Mouse (Mus musculus) forebrain, embryonic 10.5 days (tissue): ENCODE results near the gene Xxylt1. TPM values are rescaled to one million over a fixed set of nuclear protein-coding genes. Genes with fewer than 3 reads are reported as not detected.

Experiments used
- DNase-seq: peaks from one replicate; pipeline ENCODE4 v3.0.0-alpha.2; 2017; ENCODE audit warnings: low spot score; ENCODE audit errors: extremely low spot score
- H3K27ac ChIP-seq: fragments of 300-500 bp; sonication (generic); 2 replicates; pipeline ENCODE4 v1.5.1; 2016; ENCODE audit warnings: mild to moderate bottlenecking
- H3K27me3 ChIP-seq: fragments of 300-500 bp; sonication (generic); 2 replicates; pipeline ENCODE4 v1.6.1; 2016; ENCODE audit warnings: mild to moderate bottlenecking; ENCODE audit not compliant: poor library complexity, severe bottlenecking
- H3K36me3 ChIP-seq: fragments of 300-500 bp; sonication (generic); replicated peaks from 2 replicates; pipeline ENCODE4 v1.6.1; 2016; ENCODE audit warnings: mild to moderate bottlenecking, moderate library complexity
- H3K4me1 ChIP-seq: fragments of 300-500 bp; sonication (generic); 2 replicates; pipeline ENCODE4 v1.6.1; 2016
- H3K4me3 ChIP-seq: fragments of 300-500 bp; sonication (generic); 2 replicates; pipeline ENCODE4 v1.5.1; 2016; ENCODE audit warnings: mild to moderate bottlenecking, moderate library complexity
- H3K9me3 ChIP-seq: fragments of 300-500 bp; sonication (generic); 2 replicates; pipeline ENCODE4 v1.6.1; 2016; ENCODE audit warnings: mild to moderate bottlenecking, moderate library complexity
- WGBS: fragments of 180-500 bp; shearing (Covaris S2); methylation state at CpG from one replicate; pipeline ENCODE4 v1.1.7; 2016; 5-methylcytosine and 5-hydroxymethylcytosine counted together
- polyA plus RNA-seq: library from polyadenylated mRNA; unstranded; fragments of >200 nt; fragmentation: Nextera tagmentation; extraction: Ambion mirVana; gene quantifications from 2 replicates; pipeline ENCODE4 v1.2.1, GENCODE M21; 2016

Xxylt1 gene
- polyA plus RNA-seq = 13.9 and 14.4 TPM in 2 replicates

DNA sequence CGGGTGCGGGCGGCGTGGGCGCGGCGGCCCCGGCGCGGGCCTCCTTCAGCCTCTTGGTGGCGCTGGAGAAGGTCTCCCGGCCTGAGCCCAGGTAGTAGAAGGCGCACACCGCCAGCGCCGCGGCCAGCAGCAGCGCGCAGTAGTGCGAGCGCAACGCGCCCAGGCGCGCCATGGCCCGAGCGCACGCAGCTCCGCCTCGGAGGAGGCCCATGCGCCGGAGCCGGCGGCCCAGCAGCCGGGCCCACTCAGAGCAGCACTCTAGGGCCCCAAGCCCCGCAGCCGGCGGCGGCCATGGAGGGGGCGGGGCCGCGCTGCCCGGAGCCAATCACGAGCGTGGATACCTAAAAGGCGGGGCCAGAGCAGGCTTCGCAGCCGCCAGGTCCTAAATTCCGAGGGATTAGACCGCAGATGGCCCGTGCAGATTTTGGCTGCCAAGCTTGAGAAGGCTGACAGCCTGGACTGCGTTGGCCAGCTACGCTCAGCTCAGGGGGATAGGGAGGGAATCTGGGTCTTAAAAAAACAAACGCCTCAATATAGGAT is at the start of gene Xxylt1:
Xxylt1 (minus strand) TSS at position 308 of the 540 bp plus-strand sequence.
- Histone ChIP-seq H3K27ac (peak within 1 kb of the TSS; percentile 93), H3K4me1 (peaks cover 22% of the 10 kb centered on the region), H3K27me3 (no peaks in the 10 kb centered on the region), H3K4me3 (peak within 1 kb of the TSS; percentile 76), H3K36me3 (peaks cover 9% of the 10 kb centered on the region), H3K9me3 (no peaks in the 10 kb centered on the region)
- DNase-seq = peak; percentile 92
- WGBS = under 1% methylated on average over 54 of the region's 54 CpGs

GRCm38 (mm10) chr16:31128116-31128515 is 46.9 kb upstream of the Xxylt1 start:
- WGBS = 88% methylated on average over 5 of the region's 5 CpGs

DNA sequence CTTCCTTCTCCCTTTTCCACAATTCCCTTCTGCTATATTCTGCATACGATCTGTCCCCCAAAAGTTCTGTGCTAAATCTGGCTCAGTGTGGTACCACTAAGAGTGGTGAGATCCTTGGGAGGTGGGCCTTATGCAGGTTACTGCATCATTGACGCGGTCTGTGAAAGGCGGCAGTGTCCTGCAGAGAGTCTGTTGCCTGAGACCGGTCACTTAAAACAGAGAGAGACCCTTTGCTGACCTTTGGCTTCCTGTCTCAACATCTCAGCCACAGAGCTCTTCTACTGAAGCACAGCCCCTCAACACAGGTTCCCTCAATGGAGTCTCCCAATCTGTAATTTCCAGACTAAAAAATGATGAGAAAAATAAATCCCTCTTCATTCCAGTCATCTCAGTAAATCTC is 43.8 kb upstream of the Xxylt1 start:
- no peak overlapping the region for H3K27ac ChIP-seq
- no peaks in the 10 kb centered on the region for H3K27me3 ChIP-seq
- no peak overlapping the region for H3K4me3 ChIP-seq
- H3K4me1 ChIP-seq = no peaks in the 10 kb centered on the region
- H3K36me3 ChIP-seq = peaks cover 43% of the 10 kb centered on the region
- H3K9me3 ChIP-seq = no peaks in the 10 kb centered on the region
- WGBS = 72% methylated on average over 5 of the region's 5 CpGs
- DNase-seq = no peak

More at GRCm38 (mm10) chr16:31128116-31128515, 46.9 kb upstream of the Xxylt1 start:
- peaks cover 56% of the 10 kb centered on the region for H3K36me3 ChIP-seq
- no peaks in the 10 kb centered on the region for H3K27me3 ChIP-seq
- H3K4me1 ChIP-seq = peaks cover 9% of the 10 kb centered on the region; the same call in 1 of the 2 replicates
- no peaks in the 10 kb centered on the region for H3K9me3 ChIP-seq
- no peak overlapping the region for H3K27ac ChIP-seq
- H3K4me3 ChIP-seq = no peak overlapping the region
- DNase-seq = no peak

DNA sequence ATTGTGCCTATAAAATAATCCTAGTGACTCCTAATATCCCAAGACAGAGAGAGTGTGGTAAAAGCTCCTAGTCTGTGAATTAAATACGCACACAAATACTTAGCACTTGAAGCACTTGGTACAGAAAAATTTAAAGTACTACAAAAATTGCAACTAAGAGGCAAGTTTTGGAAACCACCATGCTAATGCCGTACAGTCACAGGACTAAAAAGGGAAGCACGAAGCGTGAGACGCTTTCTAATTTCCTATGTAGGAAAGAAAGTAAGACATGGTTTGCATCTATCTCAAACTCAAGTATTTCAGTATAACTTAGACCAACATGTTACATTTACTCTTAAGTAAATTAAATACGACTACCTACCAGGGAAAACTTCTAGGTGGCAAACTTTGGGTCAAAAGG is 40.4 kb upstream of the Xxylt1 start:
- no peak overlapping the region for H3K4me3 ChIP-seq
- no peak for DNase-seq
- no peaks in the 10 kb centered on the region for H3K9me3 ChIP-seq
- H3K27ac ChIP-seq = no peak overlapping the region
- H3K27me3 ChIP-seq = no peaks in the 10 kb centered on the region
- no peaks in the 10 kb centered on the region for H3K4me1 ChIP-seq
- peaks cover 38% of the 10 kb centered on the region for H3K36me3 ChIP-seq
- 96% methylated on average over 6 of the region's 6 CpGs for WGBS

GRCm38 (mm10) chr16:31113596-31113995 is 32.4 kb upstream of the Xxylt1 start:
- peaks cover 10% of the 10 kb centered on the region for H3K9me3 ChIP-seq
- no peaks in the 10 kb centered on the region for H3K4me1 ChIP-seq
- no peak overlapping the region for H3K27ac ChIP-seq
- H3K36me3 ChIP-seq = peaks cover 65% of the 10 kb centered on the region
- no peaks in the 10 kb centered on the region for H3K27me3 ChIP-seq
- H3K4me3 ChIP-seq = no peak overlapping the region
- DNase-seq = no peak

DNA sequence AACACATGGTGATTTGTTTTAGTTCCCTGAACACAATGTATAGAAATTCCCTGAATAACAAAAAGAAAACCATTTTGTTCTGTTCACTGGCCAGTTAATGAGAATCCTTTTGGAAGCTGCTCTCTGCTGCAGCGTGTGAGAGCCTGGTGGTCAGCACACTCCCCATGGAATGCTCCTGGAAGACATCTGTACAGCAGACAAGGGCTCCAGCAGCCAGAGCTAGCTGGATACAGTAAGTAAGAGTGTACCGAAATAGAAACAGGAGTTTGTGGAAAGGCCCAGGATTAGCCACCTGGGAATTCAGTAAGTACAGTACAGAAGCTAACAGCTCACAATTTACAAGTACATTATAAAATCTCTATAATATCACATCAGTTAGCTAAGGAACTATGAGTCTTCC is 20.1 kb upstream of the Xxylt1 start:
- peaks cover 58% of the 10 kb centered on the region for H3K36me3 ChIP-seq
- H3K9me3 ChIP-seq = no peaks in the 10 kb centered on the region
- 83% methylated on average over 2 of the region's 2 CpGs for WGBS
- H3K4me3 ChIP-seq = no peak overlapping the region
- no peaks in the 10 kb centered on the region for H3K27me3 ChIP-seq
- no peaks in the 10 kb centered on the region for H3K4me1 ChIP-seq
- no peak overlapping the region for H3K27ac ChIP-seq
- DNase-seq = no peak

GRCm38 (mm10) chr16:31099906-31100305 is 18.7 kb upstream of the Xxylt1 start:
- Histone ChIP-seq H3K9me3 (no peaks in the 10 kb centered on the region), H3K27me3 (no peaks in the 10 kb centered on the region), H3K36me3 (peaks cover 48% of the 10 kb centered on the region), H3K4me1 (no peaks in the 10 kb centered on the region), H3K27ac (no peak overlapping the region), H3K4me3 (no peak overlapping the region)
- WGBS = 83% methylated on average over 1 of the region's 1 CpGs
- DNase-seq = no peak

DNA sequence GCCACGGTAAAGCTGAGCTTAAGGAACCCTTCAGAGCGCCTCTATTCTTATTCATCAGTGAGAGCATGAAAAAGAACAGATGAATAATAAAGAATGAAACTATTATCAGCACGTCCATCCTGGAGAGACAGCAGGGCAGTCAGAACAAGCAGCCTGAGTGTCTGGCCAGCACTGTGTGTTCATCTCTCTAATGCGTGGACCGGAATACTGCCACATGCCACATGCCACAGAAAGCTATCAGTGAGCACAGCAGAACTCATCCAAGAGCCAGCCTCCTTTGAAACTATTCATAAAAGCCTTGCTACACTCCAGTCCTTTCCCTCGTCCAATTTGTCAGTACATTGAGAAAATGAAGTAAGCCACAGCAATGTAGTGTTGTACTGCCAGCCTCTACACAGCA is 12.8 kb upstream of the Xxylt1 start:
- Histone ChIP-seq H3K36me3 (peaks cover 5% of the 10 kb centered on the region; the same call in 1 of the 2 replicates), H3K27ac (no peak overlapping the region), H3K9me3 (no peaks in the 10 kb centered on the region), H3K27me3 (no peaks in the 10 kb centered on the region), H3K4me3 (no peak overlapping the region), H3K4me1 (peaks cover 14% of the 10 kb centered on the region; the same call in 1 of the 2 replicates)
- 74% methylated on average over 6 of the region's 6 CpGs for WGBS
- no peak for DNase-seq

DNA sequence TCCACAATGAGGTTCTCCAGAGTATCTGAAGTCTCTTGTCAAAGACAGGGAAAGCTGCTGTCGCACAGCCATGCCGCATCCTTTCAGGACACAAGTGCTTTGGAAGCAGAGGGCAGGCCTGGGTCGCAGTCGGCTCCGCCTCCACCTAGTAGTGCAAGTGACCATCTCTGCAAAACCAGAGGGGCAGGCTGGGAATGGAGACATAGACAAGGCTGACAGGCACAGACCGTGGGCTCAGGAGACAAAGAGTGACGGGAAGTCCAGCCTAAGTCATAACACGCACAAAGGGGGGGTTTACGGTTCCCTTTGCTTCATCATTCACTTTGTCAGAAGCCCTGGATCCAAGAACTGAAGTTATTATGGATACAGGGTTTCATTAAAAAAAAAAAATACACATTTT is 12.0 kb upstream of the Xxylt1 start:
- Histone ChIP-seq H3K4me1 (peaks cover 14% of the 10 kb centered on the region; the same call in 1 of the 2 replicates), H3K9me3 (no peaks in the 10 kb centered on the region), H3K36me3 (peaks cover 3% of the 10 kb centered on the region; the same call in 1 of the 2 replicates), H3K27ac (no peak overlapping the region), H3K27me3 (no peaks in the 10 kb centered on the region), H3K4me3 (no peak overlapping the region)
- DNase-seq = no peak
- WGBS = 48% methylated on average over 9 of the region's 9 CpGs

DNA sequence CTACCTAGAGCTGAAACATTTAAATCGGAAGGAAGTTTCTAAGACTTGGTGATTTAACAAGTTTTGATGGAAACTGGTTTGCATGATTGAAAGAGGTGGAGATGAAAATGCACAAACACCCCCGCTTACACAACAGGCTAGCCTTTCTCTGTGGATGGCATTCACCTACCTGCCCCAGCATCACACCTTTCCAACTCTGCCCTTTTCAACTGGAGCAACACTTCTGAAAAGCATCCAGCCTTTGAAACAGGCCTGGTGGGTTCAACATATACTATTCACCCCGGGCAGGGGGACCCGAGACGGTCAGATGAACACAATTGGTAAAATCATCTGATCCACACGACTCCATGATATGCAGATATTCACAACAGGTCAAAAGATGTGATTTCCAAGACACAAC is 659 bp upstream of the Xxylt1 start:
- H3K27ac ChIP-seq = peak overlapping the region; percentile 93
- peaks cover 9% of the 10 kb centered on the region for H3K36me3 ChIP-seq
- H3K27me3 ChIP-seq = no peaks in the 10 kb centered on the region
- WGBS = 71% methylated on average over 6 of the region's 6 CpGs
- no peak for DNase-seq
- peak overlapping the region; percentile 76 for H3K4me3 ChIP-seq
- no peaks in the 10 kb centered on the region for H3K9me3 ChIP-seq
- H3K4me1 ChIP-seq = peaks cover 22% of the 10 kb centered on the region

DNA sequence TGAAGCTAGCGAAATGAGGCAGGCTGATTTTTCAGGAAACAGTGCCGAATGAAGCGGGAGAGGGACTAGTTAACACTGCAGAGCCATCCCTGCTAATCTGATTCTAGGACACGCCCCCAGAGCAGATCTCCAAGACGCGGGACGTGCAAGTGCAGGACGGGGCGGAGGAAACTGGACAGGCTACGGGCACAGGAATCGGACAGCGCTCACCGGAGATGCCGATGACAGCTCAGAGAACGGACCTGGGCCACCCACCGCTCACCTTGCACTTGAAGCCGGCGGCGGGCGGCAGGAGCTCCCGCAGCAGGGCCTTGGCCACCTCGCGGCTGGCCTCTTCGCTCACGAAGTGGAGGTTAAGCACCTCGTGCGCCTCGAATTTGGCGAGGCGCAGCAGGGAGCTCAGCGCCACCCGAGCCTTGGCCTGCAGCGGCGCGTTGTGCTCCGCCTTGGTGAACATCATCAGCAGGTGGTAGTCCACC is 620 bp downstream of the Xxylt1 start:
- Histone ChIP-seq H3K36me3 (peaks cover 9% of the 10 kb centered on the region), H3K4me1 (peaks cover 22% of the 10 kb centered on the region), H3K9me3 (no peaks in the 10 kb centered on the region), H3K27ac (peak overlapping the region; percentile 93), H3K4me3 (peak overlapping the region; percentile 76), H3K27me3 (no peaks in the 10 kb centered on the region)
- DNase-seq = peak; percentile 81
- under 1% methylated on average over 36 of the region's 36 CpGs for WGBS

DNA sequence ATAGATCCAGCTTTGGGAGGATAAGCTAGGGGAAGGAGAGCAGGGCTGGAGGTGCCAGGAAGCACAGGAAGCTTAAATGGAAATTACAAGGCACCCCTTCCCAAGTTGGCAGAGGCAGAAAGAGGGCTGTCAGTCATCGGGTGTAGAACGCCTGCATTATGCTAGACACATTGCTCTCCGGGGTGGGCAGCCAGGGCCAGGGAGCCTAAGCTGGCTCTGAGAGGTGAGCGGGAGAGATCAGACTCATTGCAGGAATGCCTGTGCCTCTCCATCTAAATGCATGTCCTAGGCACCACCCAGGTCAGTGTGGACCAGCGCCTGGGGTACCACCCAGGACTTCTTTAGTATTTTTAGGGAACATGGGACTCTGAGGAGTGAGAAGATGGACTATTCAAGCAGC is 3.8 kb downstream of the Xxylt1 start:
- DNase-seq = no peak
- Histone ChIP-seq H3K36me3 (peaks cover 11% of the 10 kb centered on the region), H3K27me3 (no peaks in the 10 kb centered on the region), H3K27ac (no peak overlapping the region), H3K4me1 (peaks cover 22% of the 10 kb centered on the region), H3K9me3 (no peaks in the 10 kb centered on the region), H3K4me3 (no peak overlapping the region)
- WGBS = 95% methylated on average over 5 of the region's 5 CpGs

- no peak for DNase-seq
- Histone ChIP-seq H3K27ac (no peak overlapping the region), H3K36me3 (peaks cover 11% of the 10 kb centered on the region), H3K4me3 (no peak overlapping the region), H3K4me1 (peaks cover 16% of the 10 kb centered on the region), H3K27me3 (no peaks in the 10 kb centered on the region), H3K9me3 (no peaks in the 10 kb centered on the region)
- WGBS = 88% methylated on average over 8 of the region's 8 CpGs
Observed at GRCm38 (mm10) chr16:31076436-31076835, 4.8 kb downstream of the Xxylt1 start.
